8 mouse cellular contexts compared by ENCODE assay signal in the genomic region with DNA sequence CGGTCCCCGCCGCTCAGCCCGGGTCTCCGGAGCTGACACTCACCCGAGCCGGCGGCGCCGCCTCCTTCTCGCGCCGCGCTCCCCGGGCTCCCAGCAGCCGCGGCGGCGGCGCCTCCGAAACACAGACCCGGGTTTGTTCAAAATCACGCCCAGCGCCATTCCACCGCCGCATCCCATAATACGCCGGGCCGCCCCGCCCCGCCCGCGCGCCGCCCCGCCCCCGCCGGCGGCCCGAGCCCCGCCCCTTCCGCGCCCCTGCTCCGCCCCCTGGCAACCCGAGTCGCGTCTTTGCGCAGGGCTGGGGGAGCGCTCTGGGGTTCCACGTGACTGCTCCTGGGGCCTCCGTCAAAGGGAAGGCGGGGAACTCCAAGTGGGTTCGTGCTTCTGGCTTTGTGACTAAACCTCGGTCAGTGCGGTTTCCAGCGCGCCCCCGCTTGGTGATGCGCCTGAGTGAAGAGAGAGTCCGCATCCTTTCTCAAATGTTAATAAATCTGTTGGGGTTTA. TPM values are rescaled to one million over a fixed set of nuclear protein-coding genes. Genes with fewer than 3 reads are reported as not detected.
DNase-seq lines count a peak whose midpoint lies in the region; ATAC-seq lines count a peak whose summit lies in the region.

A gene (minus strand): TSS at position 182 of the 504 bp plus-strand sequence.

- H3K27me3 ChIP-seq in hindbrain, embryonic 11.5 days (ENCODE audit: control insufficient read depth, insufficient read depth, low read length): no peaks in the 10 kb centered on the region

- H3K4me2 ChIP-seq in hindbrain, embryonic 11.5 days (replicated peaks; ENCODE audit: low read depth, low read length): peak within 1 kb of the TSS; percentile 87

- WGBS in hindbrain, embryonic 11.5 days: under 1% methylated on average over 58 of the region's 60 CpGs

- peak within 1 kb of the TSS; percentile 70 for H3K27ac ChIP-seq in hindbrain, embryonic 11.5 days (ENCODE audit: low read depth, low read length)

- H3K36me3 ChIP-seq in hindbrain, embryonic 11.5 days (ENCODE audit: control insufficient read depth, insufficient read depth, low read length): no peaks in the 10 kb centered on the region

- peak; percentile 96 for DNase-seq in NIH3T3 (ENCODE audit: low read depth)
- DNase-seq in cerebellum, adult 9-11 months: peak; percentile 92
- DNase-seq in frontal cortex, adult 2 months (ENCODE audit: extremely low spot score in 1 of 2, low spot score in 1 of 2): peak; percentile 80 to 91
- peak; percentile 90 for DNase-seq in hindbrain, embryonic 11.5 days (ENCODE audit: low spot score)
- DNase-seq in layer of hippocampus, postnatal 14 days (ENCODE audit: low spot score in 2 of 2): peak; percentile 83 to 92
- DNase-seq in lung, postnatal 10 days: peak; percentile 94
- DNase-seq in ovary, postnatal 14 days (ENCODE audit: low spot score): peak; percentile 70
- peak; percentile 87 to 91 for DNase-seq in thymus, postnatal 10 days (ENCODE audit: low spot score in 2 of 2)

- H3K9me3 ChIP-seq in hindbrain, embryonic 11.5 days (ENCODE audit: control insufficient read depth, low read length): no peaks in the 10 kb centered on the region

- H3K4me1 ChIP-seq in hindbrain, embryonic 11.5 days (replicated peaks; ENCODE audit: control insufficient read depth, insufficient read depth, low read length): no peaks in the 10 kb centered on the region; the same call in 1 of the 2 replicates

- H3K9ac ChIP-seq in hindbrain, embryonic 11.5 days (ENCODE audit: low read depth, low read length): peak within 1 kb of the TSS; percentile 70

- peak; percentile 95 for ATAC-seq in hindbrain, embryonic 11.5 days (ENCODE audit: low FRiP score)

- H3K4me3 ChIP-seq in hindbrain, embryonic 11.5 days (ENCODE audit: low read depth, low read length): peak within 1 kb of the TSS; percentile 69

RNA-seq across cellular contexts. Expression of the gene that starts here (rescaled TPM):
- polyA plus RNA-seq in frontal cortex, adult 2 months (2012; rRNA removed): 6.4 and 7.9 TPM in 2 replicates
- 16.6 and 17.7 TPM in 2 replicates for polyA plus RNA-seq in hindbrain, embryonic 11.5 days (2014; fragmentation: Nextera tagmentation; extraction: Ambion mirVana)
- total RNA-seq in layer of hippocampus, postnatal 14 days (2021): 10 to 100 TPM; 14.0 to 17.9 TPM

Comparison
In these comparisons a context has a peak if more than half of its experiments do, and no peak if none do; other contexts are left out.
1. Peak in every context shown above with its lines: DNase-seq, ATAC-seq, H3K4me3 ChIP-seq and H3K27ac ChIP-seq.